Mouse (Mus musculus): Measurements from ENCODE around the gene Csnk1d. TPM values are rescaled to one million over a fixed set of nuclear protein-coding genes. Genes with fewer than 3 reads are reported as not detected.

Gene Csnk1d
- polyA plus RNA-seq, 1 experiment from 2014 or later, result 77.4 TPM

- WGBS, result 13% methylated on average over 8 of the region's 8 CpGs
- peak; percentile 28; the same call in 1 of the 2 replicates for ATAC-seq (ENCODE audit: low FRiP score)
- Histone ChIP-seq H3K4me2 (replicated peaks) (peak overlapping the region; percentile 52), H3K4me3 (replicated peaks; ENCODE audit: low read length) (peak overlapping the region; percentile 33), H3K36me3 (replicated peaks; ENCODE audit: control insufficient read depth, insufficient read depth) (peaks cover 9% of the 10 kb centered on the region; the same call in 1 of the 2 replicates), H3K4me1 (replicated peaks; ENCODE audit: control insufficient read depth, insufficient read depth, low read length) (peaks cover 15% of the 10 kb centered on the region), H3K27ac (no peak overlapping the region), H3K9me3 (ENCODE audit: control insufficient read depth, low read length) (no peaks in the 10 kb centered on the region), H3K27me3 (ENCODE audit: control insufficient read depth, insufficient read depth, low read length) (peaks cover 28% of the 10 kb centered on the region), H3K9ac (peak overlapping the region; percentile 50)
- no peak for DNase-seq (ENCODE audit: low spot score)
Measured at GRCm38 (mm10) chr11:120951237-120951636, 39.9 kb downstream of the Csnk1d start.

- H3K27me3 ChIP-seq (ENCODE audit: control insufficient read depth, insufficient read depth, low read length), result peaks cover 28% of the 10 kb centered on the region
- peaks cover 2% of the 10 kb centered on the region; the same call in 1 of the 2 replicates for H3K36me3 ChIP-seq (replicated peaks; ENCODE audit: control insufficient read depth, insufficient read depth)
- H3K4me1 ChIP-seq (replicated peaks; ENCODE audit: control insufficient read depth, insufficient read depth, low read length), result peaks cover 15% of the 10 kb centered on the region
- H3K27ac ChIP-seq, result no peak overlapping the region
- H3K9ac ChIP-seq, result peak overlapping the region; percentile 50
- H3K4me3 ChIP-seq (replicated peaks; ENCODE audit: low read length), result peak overlapping the region; percentile 33
- peak overlapping the region; percentile 52 for H3K4me2 ChIP-seq (replicated peaks)
- ATAC-seq (ENCODE audit: low FRiP score), result peak; percentile 67
- 2% methylated on average over 39 of the region's 39 CpGs for WGBS
- DNase-seq (ENCODE audit: low spot score), result peak; percentile 72
- no peaks in the 10 kb centered on the region for H3K9me3 ChIP-seq (ENCODE audit: control insufficient read depth, low read length)
Measured at GRCm38 (mm10) chr11:120950281-120951202, 40.6 kb downstream of the Csnk1d start.

- H3K4me2 ChIP-seq (replicated peaks), result peak overlapping the region; percentile 52
Measured at GRCm38 (mm10) chr11:120949863-120950262, 41.3 kb downstream of the Csnk1d start.

GRCm38 (mm10) chr11:120948861-120949851 lies 42.0 kb downstream of the Csnk1d start:
- DNase-seq (ENCODE audit: low spot score) (no peak), ATAC-seq (ENCODE audit: low FRiP score) (no peak)
- Histone ChIP-seq H3K36me3 (replicated peaks; ENCODE audit: control insufficient read depth, insufficient read depth) (no peaks in the 10 kb centered on the region), H3K27ac (no peak overlapping the region), H3K9ac (no peak overlapping the region; the same call in 1 of the 2 replicates), H3K4me2 (replicated peaks) (peak overlapping the region; percentile 52), H3K4me1 (replicated peaks; ENCODE audit: control insufficient read depth, insufficient read depth, low read length) (peaks cover 15% of the 10 kb centered on the region), H3K9me3 (ENCODE audit: control insufficient read depth, low read length) (no peaks in the 10 kb centered on the region), H3K4me3 (replicated peaks; ENCODE audit: low read length) (peak overlapping the region; percentile 33), H3K27me3 (ENCODE audit: control insufficient read depth, insufficient read depth, low read length) (peaks cover 28% of the 10 kb centered on the region)
- 2% methylated on average over 74 of the region's 75 CpGs for WGBS

More at GRCm38 (mm10) chr11:120949863-120950262, 41.3 kb downstream of the Csnk1d start:
- H3K9ac ChIP-seq, result no peak overlapping the region
- H3K27ac ChIP-seq, result no peak overlapping the region
- H3K9me3 ChIP-seq (ENCODE audit: control insufficient read depth, low read length), result no peaks in the 10 kb centered on the region
- peak overlapping the region; percentile 33 for H3K4me3 ChIP-seq (replicated peaks; ENCODE audit: low read length)
- H3K4me1 ChIP-seq (replicated peaks; ENCODE audit: control insufficient read depth, insufficient read depth, low read length), result peaks cover 15% of the 10 kb centered on the region
- peaks cover 28% of the 10 kb centered on the region for H3K27me3 ChIP-seq (ENCODE audit: control insufficient read depth, insufficient read depth, low read length)
- H3K36me3 ChIP-seq (replicated peaks; ENCODE audit: control insufficient read depth, insufficient read depth), result no peaks in the 10 kb centered on the region
- DNase-seq (ENCODE audit: low spot score) (no peak), ATAC-seq (ENCODE audit: low FRiP score) (no peak)
- 10% methylated on average over 10 of the region's 10 CpGs for WGBS

- ATAC-seq (ENCODE audit: low FRiP score) (no peak), DNase-seq (ENCODE audit: low spot score) (no peak)
- Histone ChIP-seq H3K27ac (no peak within 1 kb of the TSS), H3K36me3 (replicated peaks; ENCODE audit: control insufficient read depth, insufficient read depth) (no peaks in the 10 kb centered on the region), H3K4me2 (replicated peaks) (peak within 1 kb of the TSS; percentile 52), H3K27me3 (ENCODE audit: control insufficient read depth, insufficient read depth, low read length) (peaks cover 28% of the 10 kb centered on the region), H3K9ac (no peak within 1 kb of the TSS; the same call in 1 of the 2 replicates), H3K4me1 (replicated peaks; ENCODE audit: control insufficient read depth, insufficient read depth, low read length) (peaks cover 15% of the 10 kb centered on the region), H3K4me3 (replicated peaks; ENCODE audit: low read length) (peak within 1 kb of the TSS; percentile 33), H3K9me3 (ENCODE audit: control insufficient read depth, low read length) (no peaks in the 10 kb centered on the region)
- 31% methylated on average over 12 of the region's 12 CpGs for WGBS
Measured at GRCm38 (mm10) chr11:120948328-120948727, 42.8 kb downstream of the Csnk1d start, which contains the start of gene Slc16a3. Gene Slc16a3 (plus strand): TSS chr11:120948480.

GRCm38 (mm10) chr11:120945926-120946325 lies 45.2 kb downstream of the Csnk1d start:
- no peak for DNase-seq (ENCODE audit: low spot score)
- H3K4me3 ChIP-seq (replicated peaks; ENCODE audit: low read length), result no peak overlapping the region
- no peak overlapping the region for H3K27ac ChIP-seq
- WGBS, result 88% methylated on average over 5 of the region's 5 CpGs
- ATAC-seq (ENCODE audit: low FRiP score), result no peak
- H3K9ac ChIP-seq, result no peak overlapping the region
- no peaks in the 10 kb centered on the region for H3K36me3 ChIP-seq (replicated peaks; ENCODE audit: control insufficient read depth, insufficient read depth)
- H3K4me1 ChIP-seq (replicated peaks; ENCODE audit: control insufficient read depth, insufficient read depth, low read length), result peaks cover 7% of the 10 kb centered on the region
- H3K9me3 ChIP-seq (ENCODE audit: control insufficient read depth, low read length), result no peaks in the 10 kb centered on the region
- H3K27me3 ChIP-seq (ENCODE audit: control insufficient read depth, insufficient read depth, low read length), result peaks cover 28% of the 10 kb centered on the region
- H3K4me2 ChIP-seq (replicated peaks), result no peak overlapping the region

GRCm38 (mm10) chr11:120945266-120945665 lies 45.9 kb downstream of the Csnk1d start:
- Histone ChIP-seq H3K9me3 (ENCODE audit: control insufficient read depth, low read length) (no peaks in the 10 kb centered on the region), H3K27ac (no peak overlapping the region), H3K4me2 (replicated peaks) (no peak overlapping the region), H3K36me3 (replicated peaks; ENCODE audit: control insufficient read depth, insufficient read depth) (no peaks in the 10 kb centered on the region), H3K4me1 (replicated peaks; ENCODE audit: control insufficient read depth, insufficient read depth, low read length) (peaks cover 2% of the 10 kb centered on the region), H3K4me3 (replicated peaks; ENCODE audit: low read length) (no peak overlapping the region), H3K9ac (no peak overlapping the region), H3K27me3 (ENCODE audit: control insufficient read depth, insufficient read depth, low read length) (peaks cover 25% of the 10 kb centered on the region)
- no peak for ATAC-seq (ENCODE audit: low FRiP score)
- WGBS, result 89% methylated on average over 7 of the region's 7 CpGs
- no peak for DNase-seq (ENCODE audit: low spot score)

- WGBS, result 91% methylated on average over 6 of the region's 6 CpGs
- no peak overlapping the region for H3K4me3 ChIP-seq (replicated peaks; ENCODE audit: low read length)
- no peak overlapping the region for H3K27ac ChIP-seq
- H3K27me3 ChIP-seq (ENCODE audit: control insufficient read depth, insufficient read depth, low read length), result no peaks in the 10 kb centered on the region
- no peak for DNase-seq (ENCODE audit: low spot score)
- H3K4me1 ChIP-seq (replicated peaks; ENCODE audit: control insufficient read depth, insufficient read depth, low read length), result no peaks in the 10 kb centered on the region
- H3K36me3 ChIP-seq (replicated peaks; ENCODE audit: control insufficient read depth, insufficient read depth), result no peaks in the 10 kb centered on the region
- ATAC-seq (ENCODE audit: low FRiP score), result no peak
- no peaks in the 10 kb centered on the region for H3K9me3 ChIP-seq (ENCODE audit: control insufficient read depth, low read length)
- no peak overlapping the region for H3K4me2 ChIP-seq (replicated peaks)
- H3K9ac ChIP-seq, result no peak overlapping the region
Measured at GRCm38 (mm10) chr11:120940959-120941358, 50.2 kb downstream of the Csnk1d start.

All from hindbrain, embryonic 14.5 days (tissue).